Mouse (Mus musculus) naive thymus-derived CD4-positive, alpha-beta T cell, adult 2 months (primary cell): ENCODE measurements around the gene Tmprss2.

Source experiments
- DNase-seq: peaks from one replicate; pipeline ENCODE4 v3.0.0-alpha.2; 2011; ENCODE audit warnings: low read depth

Gene Tmprss2

GRCm38 (mm10) chr16:97610939-97611338, at the start of gene Tmprss2:
TSS of gene Tmprss2 (minus strand) at chr16:97611195.
- DNase-seq: no peak

- no peak for DNase-seq
These were observed 48.2 kb upstream of the Tmprss2 start for GRCm38 (mm10) chr16:97659225-97659658.

- no peak for DNase-seq
These were observed 47.5 kb upstream of the Tmprss2 start for GRCm38 (mm10) chr16:97658481-97658880.

DNA sequence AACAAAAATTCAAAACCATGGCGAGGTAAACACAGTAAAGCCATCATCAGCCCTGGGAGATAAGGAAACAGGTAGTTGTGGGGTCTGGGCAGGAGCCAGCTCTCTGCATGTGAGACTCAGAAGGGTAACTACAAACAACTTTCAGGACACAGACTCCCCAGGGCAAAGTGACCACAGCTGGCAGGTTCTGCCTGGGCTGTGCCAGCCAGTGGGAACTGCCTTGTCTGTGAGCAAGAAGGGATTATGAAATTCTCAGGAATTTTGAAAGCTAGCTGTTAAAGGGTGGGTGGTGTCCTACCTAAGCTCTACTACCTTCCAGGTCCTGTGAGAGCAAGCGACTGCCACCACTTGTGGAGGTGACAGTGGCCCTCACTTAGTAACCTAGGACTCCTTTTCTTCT, 44.8 kb upstream of the Tmprss2 start:
- no peak for DNase-seq

DNA sequence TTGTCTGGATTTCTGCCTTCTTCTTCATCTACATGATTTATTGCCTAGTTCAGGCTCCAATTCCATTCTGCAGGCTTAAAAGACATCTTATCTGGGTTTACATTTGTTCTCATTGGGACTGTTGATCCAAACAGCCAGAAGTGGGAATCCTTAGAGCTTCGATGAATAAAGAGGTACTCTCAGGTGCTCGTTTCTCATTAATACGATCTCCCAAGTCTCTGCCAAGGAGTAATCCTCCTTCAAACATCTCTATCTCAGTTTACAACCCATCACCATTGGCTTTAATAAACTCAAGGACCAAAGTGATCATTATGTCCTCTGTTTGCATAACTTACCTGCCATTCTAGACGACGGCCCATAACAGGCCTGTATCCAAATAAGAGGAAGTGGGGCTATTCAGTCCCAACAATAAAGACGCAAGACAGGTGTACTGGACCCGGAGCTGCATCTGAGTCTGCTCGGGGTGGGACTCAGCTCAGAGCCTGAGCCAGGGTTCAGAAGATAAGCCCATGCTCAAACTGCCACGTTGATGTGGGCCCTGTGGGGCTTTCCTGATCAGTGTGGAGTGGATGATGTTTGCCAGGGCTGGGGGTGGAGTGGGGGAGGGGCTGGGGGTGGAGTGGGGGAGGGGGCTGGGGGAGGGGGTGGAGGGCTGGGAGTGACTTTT, 38.7 kb upstream of the Tmprss2 start:
- DNase-seq: no peak

DNA sequence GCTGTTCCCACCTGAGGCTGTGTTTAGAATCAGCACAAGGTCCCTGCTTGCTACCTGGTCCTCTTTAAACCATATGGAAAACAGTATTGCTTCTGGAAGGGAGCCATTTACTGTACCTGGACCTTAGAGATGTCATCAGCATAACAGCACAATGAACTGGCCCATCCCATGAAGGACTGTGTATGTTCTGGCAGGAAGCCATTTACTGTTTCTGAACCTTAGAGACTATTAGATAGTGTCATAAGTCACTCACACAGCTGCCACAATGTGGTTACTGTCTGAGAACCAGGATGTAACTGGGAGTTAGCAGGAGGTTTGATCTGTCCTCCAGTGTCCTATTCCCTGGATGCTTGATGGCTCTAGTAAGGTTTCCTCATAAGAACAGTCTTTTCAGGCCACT, 33.7 kb upstream of the Tmprss2 start:
- no peak for DNase-seq

GRCm38 (mm10) chr16:97639630-97640029, 28.6 kb upstream of the Tmprss2 start:
- no peak for DNase-seq

DNA sequence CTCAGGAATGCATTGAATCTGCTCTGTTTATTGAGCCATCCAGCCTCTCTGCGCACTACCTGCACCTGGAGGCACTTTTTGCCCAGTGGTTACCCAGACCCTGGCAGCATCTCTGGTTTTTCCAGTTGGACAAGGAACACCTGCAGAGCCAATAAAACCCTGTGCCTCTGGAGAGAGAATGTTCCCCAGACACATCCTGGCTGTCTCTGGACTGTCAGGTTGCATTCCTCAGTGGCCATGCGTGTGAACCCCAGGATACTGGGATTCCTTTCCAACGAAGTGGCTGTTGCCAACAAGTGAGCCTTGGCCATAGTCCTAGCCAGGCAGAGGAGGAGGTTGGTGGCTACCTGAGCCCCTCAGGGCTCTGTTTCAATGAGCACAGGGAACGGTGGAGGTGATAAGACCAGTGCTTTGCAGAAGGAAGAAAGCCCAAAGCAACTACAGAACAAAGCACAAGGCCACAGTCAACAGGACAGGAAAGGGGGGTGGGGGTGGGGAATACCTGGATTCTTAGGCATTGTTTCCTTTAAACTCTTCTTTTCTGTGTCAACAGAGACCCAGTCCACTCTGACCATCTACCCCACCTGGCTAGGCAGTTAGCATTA, 22.0 kb upstream of the Tmprss2 start:
- DNase-seq: no peak

DNA sequence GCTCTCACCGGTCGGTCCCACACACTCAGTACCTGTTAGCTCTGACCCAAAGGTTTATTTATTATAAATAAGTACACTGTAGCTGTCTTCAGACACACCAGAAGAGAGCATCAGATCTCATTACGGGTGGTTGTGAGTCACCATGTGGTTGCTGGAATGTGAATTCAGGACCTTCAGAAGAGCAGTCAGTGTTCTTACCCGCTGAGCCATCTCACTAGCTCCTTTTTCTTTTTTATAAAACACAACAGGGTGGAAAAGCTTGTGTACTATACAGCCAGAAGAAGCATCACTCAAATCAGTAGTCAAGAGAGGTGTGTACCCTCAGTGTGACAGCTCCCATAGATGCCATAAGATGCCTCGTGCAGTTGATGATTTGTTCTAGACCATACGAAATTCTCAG, 12.2 kb upstream of the Tmprss2 start:
- DNase-seq: no peak

- DNase-seq: no peak
These were observed 11.4 kb upstream of the Tmprss2 start for GRCm38 (mm10) chr16:97622383-97622889.

GRCm38 (mm10) chr16:97618285-97618684, 7.3 kb upstream of the Tmprss2 start:
- no peak for DNase-seq

DNA sequence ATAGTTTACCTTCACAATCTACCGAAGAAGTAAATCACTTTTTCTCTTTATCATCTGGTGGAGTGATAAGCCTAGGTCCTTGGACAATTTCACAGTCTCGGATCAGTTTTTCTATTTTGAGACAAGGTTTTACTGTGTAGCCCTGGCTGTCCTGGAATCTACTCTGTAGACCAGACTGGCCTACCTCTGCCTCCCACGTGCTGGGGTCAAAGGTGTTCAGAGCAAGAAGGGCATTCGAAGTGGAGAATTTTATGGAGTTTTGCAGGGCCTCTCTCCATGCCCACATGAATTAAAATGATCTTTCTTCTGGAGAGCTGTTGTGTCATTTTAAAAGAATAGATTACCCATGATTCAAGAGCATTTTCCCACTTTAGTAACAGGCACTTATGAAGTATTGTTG, 1.0 kb upstream of the Tmprss2 start:
- DNase-seq: no peak

DNA sequence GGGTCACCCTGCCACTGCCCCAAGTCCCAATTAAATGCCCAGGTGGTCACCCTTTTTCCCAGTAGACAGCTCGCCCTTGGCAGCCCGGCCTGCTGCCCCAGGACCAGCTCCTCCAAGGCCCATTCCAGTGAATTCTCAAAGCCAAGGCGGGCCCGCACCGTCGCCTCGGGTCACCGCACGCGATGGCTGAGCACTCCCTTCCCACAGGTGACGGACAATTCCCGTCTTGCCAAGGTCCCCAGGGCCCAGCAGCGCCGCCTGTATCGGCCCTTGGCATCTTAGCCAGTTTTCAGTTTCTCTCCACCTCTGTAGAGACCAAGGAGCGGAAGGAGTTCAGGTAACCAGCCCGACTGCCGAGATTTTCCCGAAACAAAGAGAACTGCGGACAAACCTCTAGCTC, 749 bp downstream of the Tmprss2 start:
- DNase-seq: no peak

- no peak for DNase-seq
These were observed 1.3 kb downstream of the Tmprss2 start for GRCm38 (mm10) chr16:97609676-97610075.

GRCm38 (mm10) chr16:97607956-97608355, 3.0 kb downstream of the Tmprss2 start:
- DNase-seq: no peak

DNA sequence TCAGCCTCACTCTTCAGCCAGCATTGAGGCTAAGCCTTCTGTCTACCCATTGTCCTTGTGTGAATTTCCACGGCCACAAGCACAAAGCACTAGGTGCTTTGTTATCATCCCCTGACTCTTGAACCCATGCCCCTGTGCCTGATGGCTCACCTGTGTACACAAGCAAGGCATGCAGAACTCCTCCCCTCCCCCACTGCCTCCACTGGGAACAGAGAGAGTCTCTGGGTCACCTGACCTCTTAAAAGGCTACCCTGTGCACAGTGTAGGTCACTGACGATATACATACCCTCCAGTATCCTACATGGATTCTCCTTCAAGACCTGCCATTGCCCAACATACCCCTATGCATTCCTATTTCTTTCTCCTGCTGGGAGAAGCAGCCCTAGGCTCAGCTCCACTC, 4.2 kb downstream of the Tmprss2 start:
- DNase-seq: no peak

DNA sequence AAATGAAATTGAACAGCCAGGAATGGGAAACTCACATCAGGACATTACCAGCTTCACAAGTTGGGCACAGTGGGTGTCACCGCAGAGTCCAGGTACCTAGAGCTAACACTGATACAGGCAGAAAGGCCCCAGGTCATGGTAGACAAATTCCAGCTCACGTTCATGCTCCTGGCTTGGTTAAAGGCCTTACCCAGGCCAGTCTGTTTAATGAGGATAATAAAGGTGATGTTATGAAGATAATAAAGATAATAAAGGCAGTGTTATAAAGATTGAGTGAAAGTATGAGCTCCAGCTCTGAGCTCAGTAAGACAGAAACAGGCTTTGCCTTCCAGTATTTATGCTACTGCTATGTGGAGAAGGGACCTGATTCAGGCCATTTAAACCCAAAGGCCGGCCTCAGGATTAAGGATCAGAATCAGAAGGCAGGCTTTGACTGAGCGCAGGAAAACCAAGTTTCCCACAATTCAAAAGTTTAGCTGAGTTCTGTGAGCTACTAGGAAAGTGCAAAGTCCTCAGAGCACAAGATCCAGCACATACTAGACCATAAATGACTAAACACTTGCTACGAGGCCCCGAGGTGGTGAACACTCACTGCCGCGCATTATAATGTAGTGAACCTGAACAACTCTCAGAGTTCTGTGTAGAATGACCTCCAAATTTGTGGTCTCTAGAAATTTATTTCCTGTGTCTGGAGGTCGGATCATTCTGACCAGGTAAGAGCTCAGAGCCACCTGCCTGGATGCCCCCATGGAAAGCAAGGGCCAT, 4.9 kb downstream of the Tmprss2 start:
- no peak for DNase-seq

GRCm38 (mm10) chr16:97602256-97602655, 8.7 kb downstream of the Tmprss2 start:
- DNase-seq: no peak

- DNase-seq: no peak
These were observed 10.4 kb downstream of the Tmprss2 start for GRCm38 (mm10) chr16:97600591-97600990.

GRCm38 (mm10) chr16:97598046-97598445, 12.9 kb downstream of the Tmprss2 start:
- no peak for DNase-seq

- no peak for DNase-seq
These were observed 17.0 kb downstream of the Tmprss2 start for GRCm38 (mm10) chr16:97593816-97594509.

DNA sequence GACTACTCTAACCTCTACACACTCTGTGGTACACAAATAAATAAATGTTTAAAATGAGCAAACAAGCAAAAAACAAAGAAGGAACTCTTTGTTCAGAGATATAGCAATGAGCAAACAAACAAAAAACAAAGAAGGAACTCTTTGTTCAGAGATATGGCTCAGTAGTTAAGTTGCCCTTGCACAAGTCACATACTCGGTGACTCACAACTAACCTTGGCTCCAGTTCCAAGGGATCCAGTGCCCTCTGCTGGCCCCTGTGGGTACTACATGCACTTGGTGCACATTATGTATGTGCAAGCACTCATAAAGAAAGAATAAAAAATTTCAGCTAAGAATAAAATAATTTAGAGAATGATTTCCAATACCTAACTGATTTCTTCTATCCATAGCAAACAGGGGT, 17.9 kb downstream of the Tmprss2 start:
- peak; percentile 79 for DNase-seq
